Mouse (Mus musculus) ES-CJ7 (cell line): ENCODE results near the gene Stat6.

Source experiments
- DNase-seq: peaks from one replicate; pipeline ENCODE4 v3.0.0; 2011; ENCODE audit warnings: low read depth, low spot score

Gene Stat6

GRCm38 (mm10) chr10:127642772-127643552 lies at the start of gene Stat6:
Stat6 (plus strand) TSS chr10:127642986.
- DNase-seq: no peak

GRCm38 (mm10) chr10:127594405-127594804 lies 48.4 kb upstream of the Stat6 start:
- no peak for DNase-seq

GRCm38 (mm10) chr10:127594930-127595715 lies 47.7 kb upstream of the Stat6 start:
- DNase-seq: no peak

GRCm38 (mm10) chr10:127596321-127596941 lies 46.4 kb upstream of the Stat6 start:
- DNase-seq: no peak

GRCm38 (mm10) chr10:127597311-127597901 lies 45.4 kb upstream of the Stat6 start:
- DNase-seq: no peak

- no peak for DNase-seq
Measured at GRCm38 (mm10) chr10:127598607-127599006, 44.2 kb upstream of the Stat6 start.

- no peak for DNase-seq
Measured at GRCm38 (mm10) chr10:127599252-127599651, 43.5 kb upstream of the Stat6 start.

- DNase-seq: no peak
Measured at GRCm38 (mm10) chr10:127599779-127600541, 42.8 kb upstream of the Stat6 start.

GRCm38 (mm10) chr10:127602194-127602593 lies 40.6 kb upstream of the Stat6 start:
- DNase-seq: no peak

GRCm38 (mm10) chr10:127603437-127604371 lies 39.1 kb upstream of the Stat6 start:
- DNase-seq: no peak

- no peak for DNase-seq
Measured at GRCm38 (mm10) chr10:127604465-127605250, 38.1 kb upstream of the Stat6 start.

GRCm38 (mm10) chr10:127605251-127605547 lies 37.6 kb upstream of the Stat6 start:
- no peak for DNase-seq

GRCm38 (mm10) chr10:127605756-127606155 lies 37.0 kb upstream of the Stat6 start:
- no peak for DNase-seq

- no peak for DNase-seq
Measured at GRCm38 (mm10) chr10:127607059-127607458, 35.7 kb upstream of the Stat6 start.

GRCm38 (mm10) chr10:127609415-127610065 lies 33.2 kb upstream of the Stat6 start:
- DNase-seq: no peak

- no peak for DNase-seq
Measured at GRCm38 (mm10) chr10:127610066-127610415, 32.7 kb upstream of the Stat6 start.

GRCm38 (mm10) chr10:127612079-127612775 lies 30.6 kb upstream of the Stat6 start:
- no peak for DNase-seq

GRCm38 (mm10) chr10:127614236-127615033 lies 28.4 kb upstream of the Stat6 start:
- DNase-seq: no peak
